Mouse (Mus musculus): ENCODE measurements around the gene Uggt2.

GRCm38 (mm10) chr14:118940796-118941495, 158.3 kb downstream of the Uggt2 start:
- no peak for TF ChIP-seq CTCF (IDR thresholded peaks at IDR 0.05; ENCODE audit: borderline replicate concordance, insufficient read depth, low read depth, low read length)
- no peak for TF ChIP-seq POLR2A (IDR thresholded peaks at IDR 0.05; ENCODE audit: borderline replicate concordance, insufficient read depth, low read length)

All from cerebellum, adult 2 months (tissue).